Mouse (Mus musculus) kidney, adult 10 weeks (tissue): ENCODE measurements around the gene Usp16. TPM values are rescaled to one million over a fixed set of nuclear protein-coding genes. Genes with fewer than 3 reads are reported as not detected.

Experiments used
- polyA plus RNA-seq: library from polyadenylated mRNA; stranded (reverse); fragments of 350-450 nt; fragmentation: Illumina TruSeq; extraction: RNeasy Lipid Tissue Mini Kit (QIAGEN cat#74804); gene quantifications from one replicate; pipeline ENCODE4 v1.2.3, GENCODE M21; 2014; ENCODE audit warnings: low read depth, low replicate concordance

The Usp16 gene
- polyA plus RNA-seq, result 144 TPM

GRCm38 (mm10) chr16:87454419-87455179, at the start of gene Usp16:
TSS of gene Usp16 (plus strand) at chr16:87454703.

GRCm38 (mm10) chr16:87432033-87432814, 22.3 kb upstream of the Usp16 start, which contains the start of gene Ltn1:
TSS of gene Ltn1 (minus strand) at chr16:87432612.

GRCm38 (mm10) chr16:87440184-87440686, 14.3 kb upstream of the Usp16 start, which contains the start of gene Rwdd2b:
TSS of gene Rwdd2b (minus strand) at chr16:87440573.

GRCm38 (mm10) chr16:87495716-87496447, 41.4 kb downstream of the Usp16 start, which contains the start of gene Cct8:
TSS of gene Cct8 (minus strand) at chr16:87495873.

Other genes starting within 250 kb of the Usp16 start
- gene N6amt1, start 100.5 kb upstream of the Usp16 start, polyA plus RNA-seq, result 29.5 TPM
- 37.1 TPM for gene Ltn1, start 22.1 kb upstream of the Usp16 start, polyA plus RNA-seq
- 16.3 TPM for gene Rwdd2b, start 14.1 kb upstream of the Usp16 start, polyA plus RNA-seq
- gene Cct8, start 41.2 kb downstream of the Usp16 start, polyA plus RNA-seq, result 367 TPM
- 99.7 TPM for gene Map3k7cl, start 98.6 kb downstream of the Usp16 start, polyA plus RNA-seq
- 27.9 TPM for gene Bach1, start 244.2 kb downstream of the Usp16 start, polyA plus RNA-seq